Mouse (Mus musculus) liver, embryonic 12.5 days (tissue): ENCODE data around the gene Cphx3. TPM values are rescaled to one million over a fixed set of nuclear protein-coding genes. Genes with fewer than 3 reads are reported as not detected.
A peak's percentile ranks its signal among the peaks of the same experiment; 100 is the strongest.
"Not testable (repeated sequence)": the region's sequence is repeated elsewhere in the genome, so short reads cannot be mapped to it uniquely, and the experiment has no call there.

Experiments
- ATAC-seq: fragments of 200-750 bp; cut with Nextera tagmentation; 2 replicates; pipeline ENCODE4 v1.8.0; 2017; ENCODE audit warnings: moderate number of reproducible peaks, mild to moderate bottlenecking, moderate library complexity
- H3K27ac ChIP-seq: fragments of 300-500 bp; sonication (generic); 2 replicates; pipeline ENCODE4 v1.5.1; 2016; ENCODE audit warnings: mild to moderate bottlenecking
- H3K27me3 ChIP-seq: fragments of 300-500 bp; sonication (generic); replicated peaks from 2 replicates; pipeline ENCODE4 v1.6.1; 2016; ENCODE audit warnings: mild to moderate bottlenecking, moderate library complexity
- H3K36me3 ChIP-seq: fragments of 300-500 bp; sonication (generic); 2 replicates; pipeline ENCODE4 v1.6.1; 2016; ENCODE audit warnings: mild to moderate bottlenecking, moderate library complexity
- H3K4me1 ChIP-seq: fragments of 300-500 bp; sonication (generic); 2 replicates; pipeline ENCODE4 v1.6.1; 2016
- H3K4me2 ChIP-seq: fragments of 300-500 bp; sonication (generic); 2 replicates; pipeline ENCODE4 v1.6.1; 2016; ENCODE audit warnings: mild to moderate bottlenecking, moderate library complexity
- H3K4me3 ChIP-seq: fragments of 300-500 bp; sonication (generic); 2 replicates; pipeline ENCODE4 v1.5.1; 2016; ENCODE audit warnings: mild to moderate bottlenecking, moderate library complexity
- H3K9ac ChIP-seq: fragments of 300-500 bp; sonication (generic); 2 replicates; pipeline ENCODE4 v1.6.1; 2016; ENCODE audit warnings: mild to moderate bottlenecking, moderate library complexity
- H3K9me3 ChIP-seq: fragments of 300-500 bp; sonication (generic); replicated peaks from 2 replicates; pipeline ENCODE4 v1.6.1; 2016; ENCODE audit warnings: mild to moderate bottlenecking, moderate library complexity
- WGBS: fragments of 180-500 bp; shearing (Covaris S2); methylation state at CpG from one replicate; pipeline ENCODE4 v1.1.7; 2016; ENCODE audit not compliant: insufficient replicate concordance; 5-methylcytosine and 5-hydroxymethylcytosine counted together
- polyA plus RNA-seq: library from polyadenylated mRNA; unstranded; fragments of >200 nt; fragmentation: Nextera tagmentation; extraction: Ambion mirVana; gene quantifications from 2 replicates; pipeline ENCODE4 v1.2.1, GENCODE M21; 2016

Gene Cphx3
- polyA plus RNA-seq, 1 experiment from 2014 or later, result not detected

- H3K9ac ChIP-seq, H3K36me3 ChIP-seq, H3K27ac ChIP-seq, H3K9me3 ChIP-seq, H3K4me3 ChIP-seq, H3K4me2 ChIP-seq, H3K27me3 ChIP-seq, H3K4me1 ChIP-seq, ATAC-seq: not testable (repeated sequence)
- no CpG with 5 or more reads among the region's 10 CpGs for WGBS
Observed at GRCm38 (mm10) chr14:26182380-26182779, 100.3 kb downstream of the Cphx3 start, which contains the start of gene Plac9b. TSS of gene Plac9b (minus strand) at chr14:26182480.

- not testable (repeated sequence) for H3K4me3 ChIP-seq, H3K9ac ChIP-seq, H3K4me1 ChIP-seq, ATAC-seq, H3K4me2 ChIP-seq, H3K27ac ChIP-seq, H3K9me3 ChIP-seq, H3K27me3 ChIP-seq, H3K36me3 ChIP-seq
- WGBS, result no CpG with 5 or more reads among the region's 9 CpGs
Observed at GRCm38 (mm10) chr14:26186638-26187037, 104.5 kb downstream of the Cphx3 start.

- H3K27ac ChIP-seq, H3K9ac ChIP-seq, H3K9me3 ChIP-seq, H3K4me1 ChIP-seq, ATAC-seq, H3K4me2 ChIP-seq, H3K36me3 ChIP-seq, H3K27me3 ChIP-seq, H3K4me3 ChIP-seq: not testable (repeated sequence)
- no CpG with 5 or more reads among the region's 8 CpGs for WGBS
Observed at GRCm38 (mm10) chr14:26188361-26188760, 106.3 kb downstream of the Cphx3 start.

- H3K4me1 ChIP-seq, H3K36me3 ChIP-seq, H3K4me2 ChIP-seq, H3K27ac ChIP-seq, H3K4me3 ChIP-seq, H3K9me3 ChIP-seq, H3K9ac ChIP-seq, ATAC-seq, H3K27me3 ChIP-seq: not testable (repeated sequence)
- no CpG with 5 or more reads among the region's 3 CpGs for WGBS
Observed at GRCm38 (mm10) chr14:26197851-26198250, 115.8 kb downstream of the Cphx3 start.

- H3K4me3 ChIP-seq, H3K4me2 ChIP-seq, H3K9ac ChIP-seq, H3K27me3 ChIP-seq, H3K27ac ChIP-seq, H3K9me3 ChIP-seq, H3K4me1 ChIP-seq, H3K36me3 ChIP-seq: not testable (repeated sequence)
- whole genome bisulfite sequencing, result no CpG with 5 or more reads among the region's 44 CpGs
- peak; percentile 72 for ATAC-seq
Observed at GRCm38 (mm10) chr14:26206197-26206925, 124.3 kb downstream of the Cphx3 start.

- peak; percentile 81 for ATAC-seq
- not testable (repeated sequence) for H3K4me3 ChIP-seq, H3K9ac ChIP-seq, H3K27me3 ChIP-seq, H3K36me3 ChIP-seq, H3K4me2 ChIP-seq, H3K27ac ChIP-seq, H3K4me1 ChIP-seq, H3K9me3 ChIP-seq
- WGBS, result no CpG with 5 or more reads among the region's 10 CpGs
Observed at GRCm38 (mm10) chr14:26206926-26207247, 124.8 kb downstream of the Cphx3 start, which contains the start of gene Tmem254b. TSS of gene Tmem254b (minus strand) at chr14:26207041.

- H3K9ac ChIP-seq, H3K27me3 ChIP-seq, H3K4me2 ChIP-seq, H3K9me3 ChIP-seq, H3K4me3 ChIP-seq, H3K36me3 ChIP-seq, H3K27ac ChIP-seq, H3K4me1 ChIP-seq: not testable (repeated sequence)
- ATAC-seq, result peak; percentile 44; the same call in 1 of the 2 replicates
- WGBS, result no CpG with 5 or more reads among the region's 5 CpGs
Observed at GRCm38 (mm10) chr14:26216233-26217000, 134.3 kb downstream of the Cphx3 start.

- WGBS, result no CpG with 5 or more reads among the region's 2 CpGs
- not testable (repeated sequence) for H3K27me3 ChIP-seq, H3K4me3 ChIP-seq, ATAC-seq, H3K4me1 ChIP-seq, H3K4me2 ChIP-seq, H3K36me3 ChIP-seq, H3K9me3 ChIP-seq, H3K9ac ChIP-seq, H3K27ac ChIP-seq
Observed at GRCm38 (mm10) chr14:26237183-26237582, 155.1 kb downstream of the Cphx3 start.

- H3K27ac ChIP-seq, H3K9me3 ChIP-seq, ATAC-seq, H3K4me3 ChIP-seq, H3K27me3 ChIP-seq, H3K36me3 ChIP-seq, H3K4me1 ChIP-seq, H3K9ac ChIP-seq, H3K4me2 ChIP-seq: not testable (repeated sequence)
- no CpG with 5 or more reads among the region's 25 CpGs for WGBS
Observed at GRCm38 (mm10) chr14:26257756-26258617, 175.9 kb downstream of the Cphx3 start, which contains the start of gene Duxbl3. TSS of gene Duxbl3 (plus strand) at chr14:26257962.

GRCm38 (mm10) chr14:26258729-26259128 lies 176.6 kb downstream of the Cphx3 start:
- H3K27me3 ChIP-seq, H3K4me2 ChIP-seq, H3K36me3 ChIP-seq, H3K9ac ChIP-seq, ATAC-seq, H3K27ac ChIP-seq, H3K4me1 ChIP-seq, H3K4me3 ChIP-seq, H3K9me3 ChIP-seq: not testable (repeated sequence)
- no CpG with 5 or more reads among the region's 6 CpGs for WGBS
